Mouse (Mus musculus): ENCODE measurements at regions not wholly inside any gene's neighbourhood (a gene's known extent, or its start where the extent isn't known, plus 50 kb on each side); places are given as distances from the start of the nearest gene placed in this dataset.

DNA sequence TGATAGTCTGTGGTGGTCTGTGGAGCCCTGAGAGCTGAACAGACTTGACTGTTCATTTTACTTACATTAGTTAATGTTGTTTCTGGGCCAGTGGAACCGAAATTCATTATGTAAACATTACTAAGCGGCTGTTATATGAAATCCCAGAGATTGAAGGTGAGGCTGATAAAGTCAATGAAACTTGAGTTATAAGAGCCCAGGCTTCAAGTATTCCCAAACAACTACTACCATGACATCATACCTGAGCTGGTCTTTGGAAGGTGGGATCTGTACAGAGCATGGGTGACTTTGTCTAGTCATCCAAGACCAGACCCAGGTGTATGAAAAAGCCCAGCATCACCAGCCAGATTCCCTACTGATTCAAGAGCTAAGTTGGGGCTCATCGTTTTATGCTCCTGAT is 326.5 kb downstream of the Etnk1 start:
- Histone ChIP-seq H3K27ac (ENCODE audit: insufficient read depth, low read length) (no peak overlapping the region), H3K4me1 (ENCODE audit: control insufficient read depth, insufficient read depth, low read length) (no peaks in the 10 kb centered on the region), H3K4me3 (ENCODE audit: insufficient read depth, low read length) (no peak overlapping the region)
- no peak for TF ChIP-seq POLR2A (IDR thresholded peaks at IDR 0.05; ENCODE audit: extremely low read depth, insufficient read depth, low read length)
- TF ChIP-seq CTCF (IDR thresholded peaks at IDR 0.05; ENCODE audit: extremely low read depth, insufficient read depth, low read length) = no peak

DNA sequence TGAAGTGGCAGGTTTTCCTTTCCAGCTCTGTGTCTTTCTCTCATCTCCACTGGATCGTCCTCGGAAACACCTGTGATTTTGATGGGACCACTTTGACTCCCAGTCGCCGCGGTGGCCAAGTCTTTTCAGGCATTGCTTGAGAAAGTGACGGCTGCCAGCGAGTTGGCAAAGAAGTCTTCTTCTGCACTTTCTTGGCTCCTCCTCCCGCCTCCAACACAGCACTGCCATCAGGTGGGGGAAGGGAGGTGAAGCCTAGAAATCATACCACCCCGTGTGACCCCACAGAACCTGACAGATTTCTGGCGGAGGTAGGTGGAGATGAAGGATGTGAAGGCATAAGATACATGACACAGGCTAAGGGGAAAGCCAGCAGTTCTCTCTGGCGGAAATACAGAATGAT is 327.3 kb downstream of the Etnk1 start:
- Histone ChIP-seq H3K4me3 (ENCODE audit: insufficient read depth, low read length) (no peak overlapping the region), H3K4me1 (ENCODE audit: control insufficient read depth, insufficient read depth, low read length) (no peaks in the 10 kb centered on the region), H3K27ac (ENCODE audit: insufficient read depth, low read length) (no peak overlapping the region)
- TF ChIP-seq POLR2A (IDR thresholded peaks at IDR 0.05; ENCODE audit: extremely low read depth, insufficient read depth, low read length) (no peak), CTCF (IDR thresholded peaks at IDR 0.05; ENCODE audit: extremely low read depth, insufficient read depth, low read length) (no peak)

DNA sequence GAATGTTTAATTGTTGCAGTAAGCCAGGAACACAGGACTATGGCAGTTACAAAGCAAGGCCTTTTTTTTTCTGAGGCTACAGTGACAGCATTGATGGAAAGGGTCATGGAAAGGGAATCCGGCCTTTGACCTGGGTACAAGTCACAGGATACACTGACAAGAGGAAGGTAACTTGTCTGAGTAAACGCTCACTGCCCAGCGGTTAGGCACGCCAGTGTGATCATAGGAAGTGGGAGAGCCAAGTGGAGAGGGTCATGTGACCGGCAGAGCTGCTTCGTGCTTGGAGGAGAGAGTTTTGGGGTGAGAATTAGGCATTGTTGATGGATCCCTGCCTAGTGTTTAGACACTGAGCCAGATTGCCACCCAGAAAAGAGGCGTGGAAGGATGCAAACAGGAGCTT is 327.9 kb downstream of the Etnk1 start:
- no peaks in the 10 kb centered on the region for H3K4me1 ChIP-seq (ENCODE audit: control insufficient read depth, insufficient read depth, low read length)
- H3K27ac ChIP-seq (ENCODE audit: insufficient read depth, low read length) = no peak overlapping the region
- H3K4me3 ChIP-seq (ENCODE audit: insufficient read depth, low read length) = no peak overlapping the region
- TF ChIP-seq CTCF (IDR thresholded peaks at IDR 0.05; ENCODE audit: extremely low read depth, insufficient read depth, low read length) = no peak
- TF ChIP-seq POLR2A (IDR thresholded peaks at IDR 0.05; ENCODE audit: extremely low read depth, insufficient read depth, low read length) = no peak

DNA sequence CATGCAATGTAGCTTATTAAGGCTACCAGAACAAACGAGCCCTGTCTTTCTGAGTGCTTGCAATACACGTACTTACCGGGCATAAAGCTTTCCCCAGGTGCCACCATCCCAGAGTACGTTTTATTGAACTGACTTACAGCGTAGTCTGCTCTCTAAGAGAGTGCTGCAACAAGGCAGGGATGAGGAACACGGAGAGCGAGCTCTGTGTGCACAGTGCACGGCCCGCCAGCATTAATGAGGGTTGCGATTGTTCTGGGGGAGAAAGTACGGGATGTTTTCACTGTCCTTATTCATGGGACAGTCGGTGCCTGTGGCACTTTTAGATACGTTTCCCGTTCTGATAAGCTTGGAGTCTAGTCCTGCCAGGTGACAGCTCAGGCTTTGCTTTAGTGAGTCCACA is 331.7 kb downstream of the Etnk1 start:
- H3K27ac ChIP-seq (ENCODE audit: insufficient read depth, low read length) = no peak overlapping the region
- no peaks in the 10 kb centered on the region for H3K4me1 ChIP-seq (ENCODE audit: control insufficient read depth, insufficient read depth, low read length)
- no peak for TF ChIP-seq POLR2A (IDR thresholded peaks at IDR 0.05; ENCODE audit: extremely low read depth, insufficient read depth, low read length)
- no peak for TF ChIP-seq CTCF (IDR thresholded peaks at IDR 0.05; ENCODE audit: extremely low read depth, insufficient read depth, low read length)
- no peak overlapping the region for H3K4me3 ChIP-seq (ENCODE audit: insufficient read depth, low read length)

DNA sequence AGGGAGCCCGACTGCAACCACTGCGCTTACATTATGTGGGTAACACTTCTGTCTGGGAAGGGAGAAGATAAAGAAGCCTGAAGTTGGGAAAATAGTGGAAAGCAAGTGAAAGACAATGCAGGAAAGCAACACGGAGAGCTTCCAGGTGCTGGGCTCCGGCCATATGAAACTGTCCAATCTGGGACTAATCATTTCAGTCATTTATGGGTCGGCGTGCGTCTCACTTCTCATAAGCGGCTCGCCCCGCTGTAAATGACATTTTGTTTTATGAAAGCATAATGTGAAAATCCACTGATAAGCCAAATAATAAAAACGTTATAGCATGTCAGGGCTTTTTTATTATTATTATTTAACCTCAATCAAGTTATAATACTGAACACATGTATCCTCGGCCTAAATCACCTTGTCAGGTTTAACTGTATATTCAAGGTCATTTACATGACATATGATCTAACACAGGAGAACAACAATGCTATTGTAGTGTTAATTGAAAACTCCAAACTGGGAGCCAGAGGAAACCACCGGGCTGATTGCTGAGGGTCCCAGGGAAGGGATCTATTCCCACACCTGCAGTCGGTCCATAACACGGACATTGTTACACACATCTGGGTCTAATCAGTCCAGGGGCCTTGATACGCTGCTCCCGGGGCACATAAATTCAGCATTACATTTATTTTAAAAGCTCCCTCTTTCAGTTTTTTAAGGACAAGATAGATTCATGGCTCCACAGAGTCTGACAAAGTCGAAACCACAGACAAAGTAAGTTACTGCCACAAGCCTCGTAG is 332.4 kb downstream of the Etnk1 start:
- no peak for TF ChIP-seq POLR2A (IDR thresholded peaks at IDR 0.05; ENCODE audit: extremely low read depth, insufficient read depth, low read length)
- no peak for TF ChIP-seq CTCF (IDR thresholded peaks at IDR 0.05; ENCODE audit: extremely low read depth, insufficient read depth, low read length)
- H3K4me1 ChIP-seq (ENCODE audit: control insufficient read depth, insufficient read depth, low read length) = no peaks in the 10 kb centered on the region
- H3K27ac ChIP-seq (ENCODE audit: insufficient read depth, low read length) = no peak overlapping the region

DNA sequence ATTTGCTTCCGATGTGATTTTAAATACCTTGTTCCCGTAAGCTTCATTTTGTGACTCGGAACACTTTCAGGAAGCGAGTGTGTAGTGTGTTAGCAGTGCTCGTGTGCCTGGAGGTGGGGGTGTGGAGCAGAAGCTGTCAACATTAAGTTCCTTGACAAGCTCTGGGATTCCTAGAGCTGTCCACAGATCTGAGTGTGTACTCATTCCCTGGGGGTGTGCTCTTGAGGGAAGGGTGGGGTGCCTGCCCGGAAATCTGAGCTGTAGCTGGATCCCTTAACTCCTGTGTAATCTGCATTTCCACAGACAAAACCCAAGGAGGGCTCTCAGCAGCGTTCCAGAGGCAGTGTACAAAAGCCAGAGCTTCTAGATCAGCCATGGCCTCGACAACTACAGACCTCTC is 335.8 kb downstream of the Etnk1 start:
- TF ChIP-seq POLR2A (IDR thresholded peaks at IDR 0.05; ENCODE audit: extremely low read depth, insufficient read depth, low read length) (no peak), CTCF (IDR thresholded peaks at IDR 0.05; ENCODE audit: extremely low read depth, insufficient read depth, low read length) (no peak)
- no peaks in the 10 kb centered on the region for H3K4me1 ChIP-seq (ENCODE audit: control insufficient read depth, insufficient read depth, low read length)
- H3K4me3 ChIP-seq (ENCODE audit: insufficient read depth, low read length) = no peak overlapping the region
- no peak overlapping the region for H3K27ac ChIP-seq (ENCODE audit: insufficient read depth, low read length)

More for the DNA sequence above, 332.4 kb downstream of the Etnk1 start:
- no peak overlapping the region for H3K4me3 ChIP-seq (ENCODE audit: insufficient read depth, low read length)

DNA sequence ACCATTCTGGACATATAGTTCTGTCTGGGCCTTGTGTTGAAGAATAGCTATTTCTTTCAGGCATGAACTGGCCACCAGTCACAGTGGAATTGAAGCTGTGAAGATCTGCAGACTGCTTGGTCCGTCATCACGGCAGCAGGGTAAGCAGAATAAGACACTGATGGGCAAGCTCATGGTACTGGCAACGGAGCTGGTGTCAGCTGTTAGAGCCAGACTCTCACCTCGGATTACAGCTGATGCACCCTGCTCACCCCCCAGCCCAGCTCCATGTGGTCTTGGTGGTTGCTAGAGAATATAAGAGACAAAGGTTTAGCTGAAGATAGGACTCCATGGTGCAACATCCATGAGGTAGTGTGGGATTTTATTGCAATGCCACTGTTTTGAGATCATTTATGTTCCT is 336.9 kb downstream of the Etnk1 start:
- Histone ChIP-seq H3K4me3 (ENCODE audit: insufficient read depth, low read length) (no peak overlapping the region), H3K27ac (ENCODE audit: insufficient read depth, low read length) (no peak overlapping the region), H3K4me1 (ENCODE audit: control insufficient read depth, insufficient read depth, low read length) (no peaks in the 10 kb centered on the region)
- TF ChIP-seq POLR2A (IDR thresholded peaks at IDR 0.05; ENCODE audit: extremely low read depth, insufficient read depth, low read length) = no peak
- TF ChIP-seq CTCF (IDR thresholded peaks at IDR 0.05; ENCODE audit: extremely low read depth, insufficient read depth, low read length) = no peak

DNA sequence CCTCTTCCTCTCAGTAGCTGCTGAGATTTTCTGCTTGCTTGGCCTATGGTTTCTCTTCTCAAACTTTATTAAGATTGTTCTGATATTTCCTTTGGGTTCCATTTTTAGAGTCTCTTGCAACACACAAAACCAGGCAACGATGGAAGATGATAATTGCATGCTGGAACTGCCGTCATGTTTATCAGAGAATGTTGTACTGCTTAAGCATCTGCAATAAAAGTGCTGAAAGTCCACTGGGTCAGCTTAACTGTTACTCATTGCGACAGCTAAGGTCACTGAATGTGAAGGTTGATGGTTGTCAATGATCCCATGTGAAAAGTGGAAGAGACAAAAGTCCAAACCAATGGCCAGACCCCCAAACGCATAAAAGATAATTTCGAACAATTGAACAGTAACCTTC is 346.4 kb downstream of the Etnk1 start:
- H3K4me3 ChIP-seq (ENCODE audit: insufficient read depth, low read length) = no peak overlapping the region
- H3K27ac ChIP-seq (ENCODE audit: insufficient read depth, low read length) = no peak overlapping the region
- H3K4me1 ChIP-seq (ENCODE audit: control insufficient read depth, insufficient read depth, low read length) = no peaks in the 10 kb centered on the region; the same call in 1 of the 2 replicates
- TF ChIP-seq CTCF (IDR thresholded peaks at IDR 0.05; ENCODE audit: extremely low read depth, insufficient read depth, low read length) (no peak), POLR2A (IDR thresholded peaks at IDR 0.05; ENCODE audit: extremely low read depth, insufficient read depth, low read length) (no peak)

DNA sequence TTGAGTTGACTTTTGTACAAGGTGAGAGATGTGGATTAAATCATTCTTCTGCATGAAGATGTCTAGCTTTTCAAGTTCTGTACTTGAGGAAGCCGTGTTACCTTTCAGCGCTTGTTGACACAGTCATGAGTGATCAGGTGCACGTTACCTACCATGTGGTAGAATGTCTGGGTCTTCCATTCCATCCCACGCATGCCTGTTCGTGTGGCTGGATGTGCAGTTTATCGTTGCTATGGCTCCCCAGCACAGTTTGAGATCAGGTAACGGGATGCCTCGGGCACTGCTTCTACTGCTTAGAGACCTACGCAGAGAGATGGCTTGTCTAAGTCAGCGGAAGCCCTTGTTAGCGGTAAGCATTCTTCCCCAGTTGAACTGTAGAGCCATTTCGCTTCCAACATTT is 348.1 kb downstream of the Etnk1 start:
- TF ChIP-seq POLR2A (IDR thresholded peaks at IDR 0.05; ENCODE audit: extremely low read depth, insufficient read depth, low read length) = no peak

DNA sequence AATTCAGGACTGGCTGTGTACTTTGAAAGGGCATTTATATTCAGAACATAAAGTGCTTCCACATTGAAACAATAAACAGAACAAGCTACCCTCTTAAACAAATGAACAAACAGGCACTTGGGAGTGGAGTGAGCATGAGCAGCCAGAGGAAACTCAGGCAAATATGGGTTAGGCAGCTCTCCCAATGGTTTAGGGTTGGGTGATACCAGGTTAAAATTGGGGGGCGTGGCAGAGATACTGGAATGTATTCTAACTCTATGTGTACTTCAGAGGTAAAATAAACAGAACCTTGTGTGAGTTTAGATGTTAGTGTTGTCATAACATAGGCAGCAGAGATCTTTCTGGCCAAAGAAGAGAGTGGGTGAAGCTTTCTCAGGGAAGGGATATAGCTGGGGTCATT is 349.7 kb downstream of the Etnk1 start:
- Histone ChIP-seq H3K4me1 (ENCODE audit: control insufficient read depth, insufficient read depth, low read length) (no peaks in the 10 kb centered on the region; the same call in 1 of the 2 replicates), H3K27ac (ENCODE audit: insufficient read depth, low read length) (no peak overlapping the region), H3K4me3 (ENCODE audit: insufficient read depth, low read length) (no peak overlapping the region)
- TF ChIP-seq CTCF (IDR thresholded peaks at IDR 0.05; ENCODE audit: extremely low read depth, insufficient read depth, low read length) (no peak), POLR2A (IDR thresholded peaks at IDR 0.05; ENCODE audit: extremely low read depth, insufficient read depth, low read length) (no peak)

More for the DNA sequence above, 348.1 kb downstream of the Etnk1 start:
- Histone ChIP-seq H3K4me3 (ENCODE audit: insufficient read depth, low read length) (no peak overlapping the region), H3K27ac (ENCODE audit: insufficient read depth, low read length) (no peak overlapping the region), H3K4me1 (ENCODE audit: control insufficient read depth, insufficient read depth, low read length) (no peaks in the 10 kb centered on the region; the same call in 1 of the 2 replicates)

All from cortical plate, adult 2 months (tissue).